Mouse (Mus musculus): ENCODE measurements around the gene Scrg1. TPM values are rescaled to one million over a fixed set of nuclear protein-coding genes. Genes with fewer than 3 reads are reported as not detected.

Scrg1 gene
- total and polyA plus RNA-seq, 3 experiments, result not detected

GRCm38 (mm10) chr8:57457152-57457551 lies 1.4 kb downstream of the Scrg1 start:
- H3K9me3 ChIP-seq (replicated peaks; ENCODE audit: insufficient read depth, low read length), result no peaks in the 10 kb centered on the region
- DNase-seq (ENCODE audit: low read depth, low spot score), result no peak
- no peaks in the 10 kb centered on the region for H3K4me1 ChIP-seq (ENCODE audit: control insufficient read depth in 1 of 2, insufficient read depth in 2 of 2, low read length in 2 of 2)
- peaks cover 5 to 10% of the 10 kb centered on the region in 2 experiments for H3K27me3 ChIP-seq (ENCODE audit: control insufficient read depth in 1 of 2, insufficient read depth in 2 of 2, low read length in 2 of 2)
- H3K4me3 ChIP-seq (ENCODE audit: control insufficient read depth in 1 of 2, insufficient read depth in 1 of 2, low read depth in 2 of 2, low read length in 2 of 2), result no peak overlapping the region
- no peaks in the 10 kb centered on the region for H3K79me2 ChIP-seq (ENCODE audit: control insufficient read depth, insufficient read depth, low read length, poor library complexity)
- H3K27ac ChIP-seq (ENCODE audit: control insufficient read depth, low read depth, low read length), result no peak overlapping the region
- peaks cover 0 to under 1% of the 10 kb centered on the region in 2 experiments; a peak in 1 of 4 replicates for H3K36me3 ChIP-seq (ENCODE audit: control insufficient read depth in 1 of 2, insufficient read depth in 2 of 2, low read length in 2 of 2)
- no peak overlapping the region for H3K9ac ChIP-seq (ENCODE audit: control insufficient read depth, low read depth, low read length, poor library complexity, severe bottlenecking)
- TF ChIP-seq ELF1 (IDR thresholded peaks at IDR 0.05; ENCODE audit: low read depth, low read length) (no peak), RCOR1 (IDR thresholded peaks at IDR 0.05; ENCODE audit: low read depth, low read length) (no peak), EP300 (IDR thresholded peaks at IDR 0.05; ENCODE audit: low read depth in 1 of 2, low read length in 2 of 2) (no peak), MYB (IDR thresholded peaks at IDR 0.05; ENCODE audit: low read depth, low read length) (no peak), MAFK (IDR thresholded peaks at IDR 0.05; ENCODE audit: borderline replicate concordance, low read depth, low read length) (no peak), ZC3H11A (IDR thresholded peaks at IDR 0.05; ENCODE audit: low read depth, low read length) (no peak), NRF1 (IDR thresholded peaks at IDR 0.05; ENCODE audit: insufficient read depth, low read depth, low read length, poor library complexity, severe bottlenecking) (no peak), ZMIZ1 (IDR thresholded peaks at IDR 0.05; ENCODE audit: low read depth, low read length) (no peak), POLR2AphosphoS5 (IDR thresholded peaks at IDR 0.05; ENCODE audit: borderline replicate concordance, low read depth, low read length) (no peak), POLR2AphosphoS2 (IDR thresholded peaks at IDR 0.05; ENCODE audit: low read length) (no peak), CHD2 (IDR thresholded peaks at IDR 0.05; ENCODE audit: low read length) (no peak), POLR2A (IDR thresholded peaks at IDR 0.05; ENCODE audit: control insufficient read depth in 1 of 2, insufficient read depth in 1 of 2, low read depth in 1 of 2, low read length in 2 of 2, poor library complexity in 1 of 2) (no peak), NELFE (IDR thresholded peaks at IDR 0.05; ENCODE audit: low read depth, low read length) (no peak), USF1 (IDR thresholded peaks at IDR 0.05; ENCODE audit: low read depth, low read length) (no peak), UBTF (IDR thresholded peaks at IDR 0.05; ENCODE audit: borderline replicate concordance, insufficient read depth, low read depth, low read length) (no peak)

GRCm38 (mm10) chr8:57457942-57458341 lies 2.2 kb downstream of the Scrg1 start:
- Histone ChIP-seq H3K4me1 (ENCODE audit: control insufficient read depth in 1 of 2, insufficient read depth in 2 of 2, low read length in 2 of 2) (no peaks in the 10 kb centered on the region), H3K27me3 (ENCODE audit: control insufficient read depth in 1 of 2, insufficient read depth in 2 of 2, low read length in 2 of 2) (peaks cover 5 to 10% of the 10 kb centered on the region in 2 experiments), H3K9ac (ENCODE audit: control insufficient read depth, low read depth, low read length, poor library complexity, severe bottlenecking) (no peak overlapping the region), H3K9me3 (replicated peaks; ENCODE audit: insufficient read depth, low read length) (no peaks in the 10 kb centered on the region), H3K27ac (ENCODE audit: control insufficient read depth, low read depth, low read length) (no peak overlapping the region), H3K36me3 (ENCODE audit: control insufficient read depth in 1 of 2, insufficient read depth in 2 of 2, low read length in 2 of 2) (peaks cover 0 to 5% of the 10 kb centered on the region in 2 experiments; a peak in 2 of 4 replicates), H3K79me2 (ENCODE audit: control insufficient read depth, insufficient read depth, low read length, poor library complexity) (no peaks in the 10 kb centered on the region), H3K4me3 (ENCODE audit: control insufficient read depth in 1 of 2, insufficient read depth in 1 of 2, low read depth in 2 of 2, low read length in 2 of 2) (no peak overlapping the region)
- DNase-seq (ENCODE audit: low read depth, low spot score), result no peak
- TF ChIP-seq ZC3H11A (IDR thresholded peaks at IDR 0.05; ENCODE audit: low read depth, low read length) (no peak), MYB (IDR thresholded peaks at IDR 0.05; ENCODE audit: low read depth, low read length) (no peak), HCFC1 (IDR thresholded peaks at IDR 0.05; ENCODE audit: low read depth, low read length) (no peak), MXI1 (IDR thresholded peaks at IDR 0.05; ENCODE audit: low read depth, low read length) (no peak), MAX (IDR thresholded peaks at IDR 0.05; ENCODE audit: low read length) (no peak), JUND (IDR thresholded peaks at IDR 0.05; ENCODE audit: low read depth, low read length) (no peak), GATA1 (IDR thresholded peaks at IDR 0.05; ENCODE audit: low read depth, low read length) (no peak), MYC (IDR thresholded peaks at IDR 0.05; ENCODE audit: low read depth, low read length) (no peak), ZKSCAN1 (IDR thresholded peaks at IDR 0.05; ENCODE audit: low read depth, low read length) (no peak), TAL1 (IDR thresholded peaks at IDR 0.05; ENCODE audit: low read length) (no peak), TCF12 (IDR thresholded peaks at IDR 0.05; ENCODE audit: low read depth, low read length) (no peak), CHD1 (IDR thresholded peaks at IDR 0.05; ENCODE audit: low read depth, low read length) (no peak), TBP (IDR thresholded peaks at IDR 0.05; ENCODE audit: low read depth, low read length) (no peak), MAFK (IDR thresholded peaks at IDR 0.05; ENCODE audit: borderline replicate concordance, low read depth, low read length) (no peak), RCOR1 (IDR thresholded peaks at IDR 0.05; ENCODE audit: low read depth, low read length) (no peak), BHLHE40 (IDR thresholded peaks at IDR 0.05; ENCODE audit: borderline replicate concordance, low read depth, low read length) (no peak)
